Comparison of ENCODE assay signal across 14 mouse cellular contexts in genomic region chr1:118480484-118481364, GRCm38 (mm10).
A peak's percentile ranks its signal among the peaks of the same experiment; 100 is the strongest.
DNase-seq lines count a peak whose midpoint lies in the region; ATAC-seq and TF ChIP-seq lines count a peak whose summit lies in the region.
"Had no signal": no experiment of that assay in that cellular context is flagged by ENCODE, and none has a peak within 500 bp of the region (broad histone marks: within the 10 kb centered on the region; RNA-seq: fewer than 3 reads in every experiment).

No protein-coding gene starts in this region.

- peak overlapping the region in 1 of 2 experiments; percentile 62; a peak in 2 of 4 replicates for H3K4me3 ChIP-seq in heart, embryonic 14.5 days (ENCODE audit: control insufficient read depth in 1 of 2, insufficient read depth in 1 of 2, low read depth in 1 of 2, low read length in 2 of 2)
- H3K4me3 ChIP-seq in midbrain, embryonic 12.5 days = no peak overlapping the region
- no peak overlapping the region for H3K4me3 ChIP-seq in midbrain, postnatal 0 days (ENCODE audit: low read depth, low read length)
- H3K4me3 ChIP-seq in liver, embryonic 12.5 days = no peak overlapping the region
- H3K4me3 ChIP-seq: embryonic facial prominence, embryonic 15.5 days had no signal

- WGBS in heart, embryonic 14.5 days = 43% methylated on average over 8 of the region's 8 CpGs
- WGBS in midbrain, embryonic 12.5 days = 80% methylated on average over 8 of the region's 8 CpGs
- 74% methylated on average over 8 of the region's 8 CpGs for WGBS in midbrain, postnatal 0 days
- 51% methylated on average over 8 of the region's 8 CpGs for WGBS in liver, embryonic 12.5 days (ENCODE audit: insufficient replicate concordance)

- peaks cover 4% of the 10 kb centered on the region; the same call in 1 of the 2 replicates for H3K36me3 ChIP-seq in heart, embryonic 14.5 days (ENCODE audit: control insufficient read depth, insufficient read depth, low read length)
- H3K36me3 ChIP-seq in midbrain, embryonic 12.5 days = peaks cover 11% of the 10 kb centered on the region; the same call in 1 of the 2 replicates
- H3K36me3 ChIP-seq in midbrain, postnatal 0 days (ENCODE audit: insufficient read depth, low read length) = peaks cover 6% of the 10 kb centered on the region; the same call in 1 of the 2 replicates
- peaks cover 14% of the 10 kb centered on the region; the same call in 1 of the 2 replicates for H3K36me3 ChIP-seq in liver, embryonic 12.5 days
- H3K36me3 ChIP-seq: embryonic facial prominence, embryonic 15.5 days had no signal

- H3K9me3 ChIP-seq in heart, embryonic 14.5 days (ENCODE audit: control insufficient read depth, low read length) = no peaks in the 10 kb centered on the region
- no peaks in the 10 kb centered on the region for H3K9me3 ChIP-seq in midbrain, embryonic 12.5 days
- no peaks in the 10 kb centered on the region for H3K9me3 ChIP-seq in midbrain, postnatal 0 days (ENCODE audit: low read length)
- H3K9me3 ChIP-seq in liver, embryonic 12.5 days (replicated peaks) = no peaks in the 10 kb centered on the region
- H3K9me3 ChIP-seq: embryonic facial prominence, embryonic 15.5 days had no signal

- intact Hi-C loops in heart, postnatal 14 days (cut with DNase I) = no loop called here

- peak overlapping the region; percentile 93 to 96 for H3K27ac ChIP-seq in heart, embryonic 14.5 days (replicated peaks in 1 of 2; ENCODE audit: control insufficient read depth in 1 of 2, insufficient read depth in 1 of 2, low read depth in 2 of 2, low read length in 2 of 2)
- H3K27ac ChIP-seq in midbrain, embryonic 12.5 days (replicated peaks) = 0 out of 2 replicates have a peak overlapping the region, but pooled peaks have one; percentile 2
- no peak overlapping the region for H3K27ac ChIP-seq in midbrain, postnatal 0 days (ENCODE audit: low read depth, low read length)
- peak overlapping the region; percentile 57 for H3K27ac ChIP-seq in liver, embryonic 12.5 days
- H3K27ac ChIP-seq: embryonic facial prominence, embryonic 15.5 days had no signal

- ATAC-seq in heart, embryonic 14.5 days (ENCODE audit: insufficient number of reproducible peaks, insufficient read depth, low FRiP score, low read depth) = no peak
- ATAC-seq in midbrain, embryonic 12.5 days (ENCODE audit: low FRiP score, low read depth) = no peak
- no peak for ATAC-seq in midbrain, postnatal 0 days (ENCODE audit: low FRiP score)
- no peak; the same call in 1 of the 2 replicates for ATAC-seq in liver, embryonic 12.5 days
- no peak for ATAC-seq in activated CD4-positive, CD25-positive, alpha-beta regulatory T cell, adult 4 months

- no peak for TF ChIP-seq CTCF in midbrain, postnatal 0 days (IDR thresholded peaks at IDR 0.05)

- H3K4me2 ChIP-seq in heart, embryonic 14.5 days (ENCODE audit: low read length) = peak overlapping the region; percentile 80
- H3K4me2 ChIP-seq in midbrain, embryonic 12.5 days (replicated peaks) = no peak overlapping the region
- no peak overlapping the region for H3K4me2 ChIP-seq in midbrain, postnatal 0 days (ENCODE audit: low read depth, low read length, poor library complexity, severe bottlenecking)
- H3K4me2 ChIP-seq in liver, embryonic 12.5 days = peak overlapping the region; percentile 27
- H3K4me2 ChIP-seq: embryonic facial prominence, embryonic 15.5 days; midbrain, embryonic 11.5 days had no signal

- peaks cover 19 to 56% of the 10 kb centered on the region in 2 experiments for H3K4me1 ChIP-seq in heart, embryonic 14.5 days (ENCODE audit: control insufficient read depth in 2 of 2, insufficient read depth in 2 of 2, low read length in 2 of 2)
- peaks cover 18% of the 10 kb centered on the region for H3K4me1 ChIP-seq in midbrain, embryonic 12.5 days
- 0 out of 2 replicates have a peak, but pooled peaks cover 2% of the 10 kb centered on the region for H3K4me1 ChIP-seq in midbrain, postnatal 0 days (ENCODE audit: insufficient read depth, low read length)
- peaks cover 87% of the 10 kb centered on the region for H3K4me1 ChIP-seq in liver, embryonic 12.5 days
- H3K4me1 ChIP-seq: embryonic facial prominence, embryonic 15.5 days had no signal

- H3K9ac ChIP-seq in heart, embryonic 14.5 days (ENCODE audit: low read length) = peak overlapping the region; percentile 92
- no peak overlapping the region for H3K9ac ChIP-seq in midbrain, embryonic 12.5 days (replicated peaks)
- H3K9ac ChIP-seq in midbrain, postnatal 0 days (replicated peaks; ENCODE audit: low read length, poor library complexity, severe bottlenecking) = no peak overlapping the region
- H3K9ac ChIP-seq in liver, embryonic 12.5 days = no peak overlapping the region
- H3K9ac ChIP-seq: embryonic facial prominence, embryonic 15.5 days had no signal

- no peak for DNase-seq in heart, postnatal 14 days
- no peak for DNase-seq in midbrain, postnatal 0 days (ENCODE audit: low spot score)
- DNase-seq in retina, postnatal 1 day = peak; percentile 69
- DNase-seq in cerebellum, adult 9-11 months = no peak
- DNase-seq: cerebellum, adult 18-20 months; gastrocnemius, postnatal 36 days; kidney, adult 9 months; thymus, postnatal 14 days had no signal

- H3K27me3 ChIP-seq in heart, embryonic 14.5 days (ENCODE audit: control insufficient read depth, insufficient read depth, low read length) = no peaks in the 10 kb centered on the region
- H3K27me3 ChIP-seq in midbrain, embryonic 12.5 days = no peaks in the 10 kb centered on the region
- H3K27me3 ChIP-seq in midbrain, postnatal 0 days (ENCODE audit: insufficient read depth, low read length) = no peaks in the 10 kb centered on the region
- H3K27me3 ChIP-seq in liver, embryonic 12.5 days (replicated peaks) = no peaks in the 10 kb centered on the region
- H3K27me3 ChIP-seq: embryonic facial prominence, embryonic 15.5 days had no signal

Comparison
In these comparisons a context has a peak if more than half of its experiments do, and no peak if none do; other contexts are left out.
1. H3K4me2 ChIP-seq: peak in heart, embryonic 14.5 days (single experiment) and liver, embryonic 12.5 days (single experiment); none in midbrain, embryonic 12.5 days (single experiment) and midbrain, postnatal 0 days (single experiment).